8 mouse cellular contexts compared by ENCODE assay signal in the genomic region with DNA sequence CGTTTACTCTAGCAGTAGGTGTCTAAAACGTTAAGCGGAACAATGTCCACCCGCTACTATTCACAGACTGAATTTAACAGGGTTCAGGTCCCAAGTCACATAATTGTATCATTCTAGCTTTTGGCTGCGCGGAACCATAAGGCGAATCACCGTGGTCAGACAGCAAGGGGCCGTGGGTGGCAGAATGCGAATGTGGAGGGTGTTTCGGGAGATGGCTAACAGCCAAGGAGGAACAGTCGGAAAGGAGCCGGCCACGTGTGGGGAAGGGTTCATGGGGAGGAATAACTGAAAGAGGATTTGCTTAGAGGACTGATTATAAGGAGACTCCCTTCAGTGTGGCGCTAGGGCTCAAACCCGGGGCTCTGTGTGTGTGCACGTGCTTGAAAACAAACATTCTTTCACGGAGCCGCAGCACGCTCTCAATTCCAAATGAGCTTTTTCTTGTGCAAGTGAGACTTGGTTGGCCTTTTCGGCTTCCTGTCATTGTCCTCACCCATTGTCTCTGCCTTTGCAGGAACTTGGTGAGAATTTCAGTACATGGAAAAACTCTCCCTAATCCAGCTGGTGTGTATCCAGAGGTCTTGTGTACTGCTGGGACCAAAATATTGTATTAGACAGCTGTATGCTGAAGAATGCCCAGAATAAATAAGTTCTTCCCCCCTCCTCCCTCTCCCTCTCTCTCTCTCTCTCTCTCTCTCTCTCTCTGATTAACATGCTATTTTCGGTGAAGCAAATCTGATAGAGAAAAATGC.
DNase-seq lines count a peak whose midpoint lies in the region; TF ChIP-seq lines count a peak whose summit lies in the region.

No protein-coding gene starts in this region.

- no peaks in the 10 kb centered on the region for H3K27me3 ChIP-seq in spleen, adult 2 months (ENCODE audit: control insufficient read depth, insufficient read depth, low read length)
- H3K27me3 ChIP-seq in forebrain, embryonic 10.5 days (ENCODE audit: poor library complexity, severe bottlenecking), result peaks cover 24% of the 10 kb centered on the region
- peaks cover 16% of the 10 kb centered on the region for H3K27me3 ChIP-seq in midbrain, embryonic 10.5 days (ENCODE audit: low read depth, poor library complexity, severe bottlenecking)

- no peak for TF ChIP-seq CTCF in spleen, adult 2 months (IDR thresholded peaks at IDR 0.05; ENCODE audit: extremely low read depth, insufficient read depth, insufficient read length, insufficient replicate concordance)

- intact Hi-C loops in heart, postnatal 25 days (cut with DNase I), result loop anchor here (1.0 to 5.0 kb wide), 2 partner anchors 240 to 285 kb away; a partner anchor contains a TSS

- no peaks in the 10 kb centered on the region for H3K36me3 ChIP-seq in spleen, adult 2 months (ENCODE audit: control insufficient read depth, insufficient read depth, low read length)
- H3K36me3 ChIP-seq in forebrain, embryonic 10.5 days (replicated peaks), result no peaks in the 10 kb centered on the region
- H3K36me3 ChIP-seq in midbrain, embryonic 10.5 days, result no peaks in the 10 kb centered on the region

- TF ChIP-seq POLR2A in spleen, adult 2 months (IDR thresholded peaks at IDR 0.05; ENCODE audit: low read depth, low read length), result no peak

- no peak overlapping the region for H3K27ac ChIP-seq in spleen, adult 2 months (ENCODE audit: insufficient read depth, low read length)
- H3K27ac ChIP-seq in forebrain, embryonic 10.5 days, result peak overlapping the region; percentile 72
- H3K27ac ChIP-seq in midbrain, embryonic 10.5 days (replicated peaks), result peak overlapping the region; percentile 73

- WGBS in spleen, adult 2 months, result 54% methylated on average over 22 of the region's 22 CpGs
- 43% methylated on average over 22 of the region's 22 CpGs for WGBS in forebrain, embryonic 10.5 days
- WGBS in midbrain, embryonic 10.5 days, result 43% methylated on average over 22 of the region's 22 CpGs

- H3K4me3 ChIP-seq in spleen, adult 2 months (ENCODE audit: extremely low read depth, insufficient read depth, insufficient read length), result peak overlapping the region; percentile 14; the same call in 1 of the 2 replicates
- H3K4me3 ChIP-seq in forebrain, embryonic 10.5 days, result peak overlapping the region; percentile 37
- peak overlapping the region; percentile 40 for H3K4me3 ChIP-seq in midbrain, embryonic 10.5 days

- no peaks in the 10 kb centered on the region for H3K9me3 ChIP-seq in forebrain, embryonic 10.5 days
- no peaks in the 10 kb centered on the region for H3K9me3 ChIP-seq in midbrain, embryonic 10.5 days (replicated peaks)

- no peak for DNase-seq in spleen, adult 2 months (ENCODE audit: low read depth in 1 of 2, low spot score in 2 of 2)
- DNase-seq in spleen, postnatal 14 days (ENCODE audit: low spot score in 2 of 2), result no peak
- peak; percentile 37 for DNase-seq in forebrain, embryonic 10.5 days (ENCODE audit: extremely low spot score, low spot score)
- DNase-seq in heart, postnatal 25 days (ENCODE audit: low spot score), result peak; percentile 38
- DNase-seq in kidney, postnatal 4 days, result peak; percentile 37 to 49
- DNase-seq in midbrain, embryonic 10.5 days (ENCODE audit: low spot score), result peak; percentile 44
- DNase-seq in frontal cortex, postnatal 10 days (ENCODE audit: low spot score in 2 of 2), result no peak
- DNase-seq in adrenal gland, adult 2 months, result no peak

- H3K4me1 ChIP-seq in spleen, adult 2 months (ENCODE audit: control insufficient read depth, insufficient read depth, insufficient read length), result no peaks in the 10 kb centered on the region
- peaks cover 14% of the 10 kb centered on the region for H3K4me1 ChIP-seq in forebrain, embryonic 10.5 days
- H3K4me1 ChIP-seq in midbrain, embryonic 10.5 days, result peaks cover 16% of the 10 kb centered on the region

Comparison
In these comparisons a context has a peak if more than half of its experiments do, and no peak if none do; other contexts are left out.
1. DNase-seq: peak in forebrain, embryonic 10.5 days (single experiment), heart, postnatal 25 days (single experiment), kidney, postnatal 4 days (2 of 2) and midbrain, embryonic 10.5 days (single experiment); none in spleen, adult 2 months (0 of 2), spleen, postnatal 14 days (0 of 2), frontal cortex, postnatal 10 days (0 of 2) and adrenal gland, adult 2 months (single experiment).
2. Peak in every context shown above with its lines, with median percentiles within 50 percentile points of each other: H3K4me3 ChIP-seq.